Mouse (Mus musculus) cortical plate, adult 2 months (tissue): ENCODE results near the gene Napsa. TPM values are rescaled to one million over a fixed set of nuclear protein-coding genes. Genes with fewer than 3 reads are reported as not detected.
A peak's percentile ranks its signal among the peaks of the same experiment; 100 is the strongest.

Source experiments
- H3K27ac ChIP-seq: fragments of 200-500 bp; 2 replicates; pipeline ENCODE4 v1.5.1; 2012; ENCODE audit warnings: low read length, control low read depth, inconsistent platforms; ENCODE audit not compliant: insufficient read depth
- H3K4me1 ChIP-seq: fragments of 200-500 bp; 2 replicates; pipeline ENCODE4 v1.6.1; 2011; ENCODE audit warnings: low read length; ENCODE audit not compliant: control insufficient read depth, insufficient read depth
- H3K4me3 ChIP-seq: fragments of 200-500 bp; 2 replicates; pipeline ENCODE4 v1.5.1; 2011; ENCODE audit warnings: mild to moderate bottlenecking, low read length, control low read depth; ENCODE audit not compliant: insufficient read depth
- CTCF ChIP-seq: fragments of 200-500 bp; IDR thresholded peaks from 2 replicates; pipeline ENCODE4 v1.5.1; 2011; ENCODE audit warnings: mild to moderate bottlenecking, control low read depth, low read length; ENCODE audit not compliant: insufficient read depth; ENCODE audit errors: extremely low read depth
- POLR2A ChIP-seq: fragments of 200-500 bp; IDR thresholded peaks from 2 replicates; pipeline ENCODE4 v1.6.1; 2011; ENCODE audit warnings: mild to moderate bottlenecking, low read length, control low read depth; ENCODE audit not compliant: insufficient read depth; ENCODE audit errors: extremely low read depth
- polyA plus RNA-seq: library from polyadenylated mRNA; depleted of rRNA; stranded (reverse); fragments of >200 nt; gene quantifications from 2 replicates; pipeline ENCODE4 v1.2.3, GENCODE M21; 2012

Gene Napsa
- polyA plus RNA-seq, 1 experiment, result 0.61 TPM

- TF ChIP-seq POLR2A, result no peak
- TF ChIP-seq CTCF, result no peak
- Histone ChIP-seq H3K27ac (no peak overlapping the region), H3K4me1 (0 out of 2 replicates have a peak, but pooled peaks cover 1% of the 10 kb centered on the region), H3K4me3 (no peak overlapping the region)
Measured at GRCm38 (mm10) chr7:44550409-44550678, 21.8 kb upstream of the Napsa start.

GRCm38 (mm10) chr7:44551301-44551700 is 20.9 kb upstream of the Napsa start:
- Histone ChIP-seq H3K4me3 (no peak overlapping the region), H3K4me1 (0 out of 2 replicates have a peak, but pooled peaks cover 1% of the 10 kb centered on the region), H3K27ac (no peak overlapping the region)
- TF ChIP-seq CTCF (no peak), POLR2A (no peak)

GRCm38 (mm10) chr7:44551731-44552130 is 20.4 kb upstream of the Napsa start:
- Histone ChIP-seq H3K27ac (no peak overlapping the region), H3K4me3 (no peak overlapping the region), H3K4me1 (0 out of 2 replicates have a peak, but pooled peaks cover 1% of the 10 kb centered on the region)
- TF ChIP-seq CTCF (no peak), POLR2A (no peak)

GRCm38 (mm10) chr7:44552141-44552908 is 19.9 kb upstream of the Napsa start:
- Histone ChIP-seq H3K4me1 (0 out of 2 replicates have a peak, but pooled peaks cover 1% of the 10 kb centered on the region), H3K4me3 (no peak overlapping the region; the same call in 1 of the 2 replicates), H3K27ac (no peak overlapping the region)
- TF ChIP-seq POLR2A, result no peak
- no peak for TF ChIP-seq CTCF

GRCm38 (mm10) chr7:44553196-44553764 is 18.9 kb upstream of the Napsa start:
- TF ChIP-seq CTCF (no peak), POLR2A (no peak)
- Histone ChIP-seq H3K4me3 (peak overlapping the region; percentile 37), H3K4me1 (0 out of 2 replicates have a peak, but pooled peaks cover 1% of the 10 kb centered on the region), H3K27ac (peak overlapping the region; percentile 51; the same call in 1 of the 2 replicates)

- Histone ChIP-seq H3K4me1 (0 out of 2 replicates have a peak, but pooled peaks cover 1% of the 10 kb centered on the region), H3K27ac (peak within 1 kb of the TSS; percentile 51; the same call in 1 of the 2 replicates), H3K4me3 (peak within 1 kb of the TSS; percentile 37)
- peak; percentile 73; the same call in 1 of the 2 replicates for TF ChIP-seq POLR2A
- TF ChIP-seq CTCF, result no peak
Measured at GRCm38 (mm10) chr7:44553826-44554225, 18.4 kb upstream of the Napsa start, which contains the start of gene Nr1h2. Gene Nr1h2 (minus strand): TSS chr7:44553951.

- Histone ChIP-seq H3K4me1 (0 out of 2 replicates have a peak, but pooled peaks cover 1% of the 10 kb centered on the region), H3K4me3 (no peak overlapping the region), H3K27ac (no peak overlapping the region)
- TF ChIP-seq CTCF, result no peak
- no peak for TF ChIP-seq POLR2A
Measured at GRCm38 (mm10) chr7:44557629-44558028, 14.6 kb upstream of the Napsa start.

GRCm38 (mm10) chr7:44560435-44561400 is 11.5 kb upstream of the Napsa start:
- H3K4me1 ChIP-seq, result no peaks in the 10 kb centered on the region
- no peak overlapping the region for H3K27ac ChIP-seq
- H3K4me3 ChIP-seq, result no peak overlapping the region
- TF ChIP-seq CTCF (peak; percentile 80), POLR2A (no peak)

- Histone ChIP-seq H3K4me3 (no peak overlapping the region), H3K4me1 (no peaks in the 10 kb centered on the region), H3K27ac (no peak overlapping the region)
- no peak for TF ChIP-seq POLR2A
- no peak for TF ChIP-seq CTCF
Measured at GRCm38 (mm10) chr7:44563284-44563683, 8.9 kb upstream of the Napsa start.
